Mouse (Mus musculus) telencephalon, adult 2 months (tissue): ENCODE data around the gene Wdr74.
A peak's percentile ranks its signal among the peaks of the same experiment; 100 is the strongest.
"Not testable (repeated sequence)": the region's sequence is repeated elsewhere in the genome, so short reads cannot be mapped to it uniquely, and the experiment has no call there.

ENCODE experiments used
- DNase-seq: peaks from one replicate; pipeline ENCODE4 v3.0.0-alpha.2; 2011; ENCODE audit warnings: low read depth, low spot score

Wdr74 gene

DNA sequence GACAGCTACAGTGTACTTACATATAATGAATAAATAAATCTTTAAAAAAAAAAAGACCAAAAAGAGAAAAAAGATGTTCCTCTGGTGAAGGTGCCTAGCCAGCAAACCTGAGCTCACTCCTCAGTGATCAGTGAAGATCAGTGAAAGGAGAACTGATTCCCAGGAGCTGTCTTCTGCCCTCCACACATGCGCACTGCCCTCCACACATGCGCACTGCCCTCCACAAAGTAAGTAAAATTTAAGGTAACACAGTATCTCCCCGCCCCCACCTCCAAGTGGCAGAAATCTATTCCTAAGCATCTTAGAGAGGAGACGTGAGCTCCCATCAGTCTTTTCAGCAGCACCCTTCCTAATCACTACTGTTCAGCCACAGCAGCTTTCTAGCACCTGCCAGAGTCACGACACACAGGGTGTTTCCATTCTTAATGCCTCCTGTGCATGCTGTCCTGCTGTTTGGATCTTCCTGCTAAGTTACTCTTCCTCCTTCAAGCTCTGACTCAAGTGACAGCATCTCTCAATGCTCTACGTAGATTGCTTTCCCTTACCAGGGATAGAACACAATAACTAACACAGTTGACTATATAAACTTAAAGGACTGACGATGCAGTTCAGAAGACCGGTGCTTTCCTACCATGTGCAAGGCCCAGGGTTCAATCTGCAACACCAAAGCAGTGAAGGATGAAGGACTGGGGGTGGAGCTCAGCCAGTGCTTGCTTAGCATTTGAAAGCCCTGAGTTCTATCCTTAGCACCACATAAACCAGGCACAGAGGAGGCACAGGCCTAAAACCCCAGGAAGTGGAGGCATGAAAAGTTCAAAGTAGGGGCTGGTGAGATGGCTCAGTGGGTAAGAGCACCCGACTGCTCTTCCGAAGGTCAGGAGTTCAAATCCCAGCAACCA, 19.5 kb upstream of the Wdr74 start:
- DNase-seq: no peak

DNA sequence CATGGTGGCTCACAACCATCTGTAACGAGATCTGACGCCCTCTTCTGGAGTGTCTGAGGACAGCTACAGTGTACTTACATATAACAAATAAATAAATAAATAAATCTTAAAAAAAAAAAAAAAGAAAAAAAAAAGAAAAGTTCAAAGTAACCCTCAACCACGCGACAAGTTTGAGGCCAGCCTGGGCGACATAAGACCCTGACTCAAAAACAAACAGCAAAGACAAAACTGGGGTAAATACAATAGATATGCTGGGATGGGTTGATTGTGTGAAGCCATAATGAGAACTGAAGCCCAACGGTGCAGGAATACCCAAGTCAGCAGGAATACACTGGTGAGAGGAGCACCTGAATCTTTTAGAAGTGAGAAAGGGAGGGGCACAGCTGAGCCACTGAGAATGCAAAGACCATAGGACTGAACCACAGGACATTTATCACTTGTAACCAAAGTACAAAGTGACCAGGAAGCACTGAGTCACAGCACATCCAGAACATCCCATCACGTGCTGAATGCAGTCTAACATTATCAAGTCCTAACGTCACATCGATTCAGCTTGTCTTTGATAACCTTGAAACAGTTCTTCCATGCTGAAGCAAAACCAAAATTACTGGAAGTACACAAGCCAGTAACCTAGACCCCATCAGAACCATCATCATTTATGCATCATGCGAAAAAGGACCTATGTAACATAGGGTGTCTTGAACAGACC, 18.7 kb upstream of the Wdr74 start:
- DNase-seq: no peak

DNA sequence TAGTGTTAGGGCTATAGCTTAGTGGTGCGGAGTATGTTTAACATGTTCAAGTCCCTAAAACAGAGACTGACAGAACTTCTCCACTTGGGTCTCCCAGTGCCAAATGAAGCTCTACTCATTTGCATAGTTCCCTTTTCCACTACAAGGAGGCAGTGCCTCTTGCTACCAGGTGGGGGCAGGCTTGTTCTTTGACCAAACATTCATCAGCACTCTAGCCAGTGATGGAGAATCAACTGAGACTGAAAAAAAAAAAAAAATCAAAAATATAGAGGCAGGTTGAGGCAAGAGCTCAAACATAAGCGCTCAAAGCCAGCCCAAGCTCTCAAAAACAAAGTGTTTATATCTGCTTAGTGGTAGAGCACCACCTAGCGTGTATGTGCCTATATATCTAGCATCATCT, 17.3 kb upstream of the Wdr74 start:
- DNase-seq: no peak

DNA sequence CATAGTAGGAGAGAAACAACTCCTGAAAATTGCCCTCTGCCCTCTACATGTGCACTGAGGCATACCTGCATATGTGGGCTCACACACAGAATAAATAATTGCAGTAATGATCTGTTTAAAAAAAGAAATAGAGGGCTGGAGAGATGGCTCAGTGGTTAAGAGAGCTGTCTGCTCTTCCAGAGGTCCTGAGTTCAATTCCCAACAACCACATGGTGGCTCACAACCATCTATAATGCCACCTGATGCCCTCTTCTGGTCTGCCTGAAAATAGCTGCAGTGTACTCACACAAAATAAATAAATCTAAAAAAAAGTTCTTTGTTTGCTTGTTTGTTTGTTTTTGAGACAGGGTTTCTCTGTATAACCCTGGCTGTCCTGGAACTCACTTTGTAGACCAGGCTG, 16.6 kb upstream of the Wdr74 start:
- not testable (repeated sequence) for DNase-seq

DNA sequence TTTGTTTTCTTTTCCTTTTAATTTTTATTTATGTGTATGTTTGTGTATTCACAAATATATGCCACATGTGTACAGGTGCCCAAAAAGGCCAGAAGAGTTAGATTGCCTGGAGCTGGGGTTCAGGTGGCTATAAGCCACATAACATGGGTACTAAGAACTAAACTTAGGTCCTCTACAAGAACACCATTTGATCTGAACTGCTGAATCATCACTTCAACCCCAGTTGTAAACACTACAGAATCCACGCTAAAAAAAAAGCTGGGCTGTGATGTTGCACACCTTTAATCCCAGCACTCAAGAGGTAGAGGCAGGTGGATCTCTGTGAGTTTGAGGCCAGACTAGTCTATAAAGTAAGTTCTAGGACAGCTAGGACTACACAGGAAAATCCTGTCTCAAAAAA, 14.2 kb upstream of the Wdr74 start:
- DNase-seq: no peak

DNA sequence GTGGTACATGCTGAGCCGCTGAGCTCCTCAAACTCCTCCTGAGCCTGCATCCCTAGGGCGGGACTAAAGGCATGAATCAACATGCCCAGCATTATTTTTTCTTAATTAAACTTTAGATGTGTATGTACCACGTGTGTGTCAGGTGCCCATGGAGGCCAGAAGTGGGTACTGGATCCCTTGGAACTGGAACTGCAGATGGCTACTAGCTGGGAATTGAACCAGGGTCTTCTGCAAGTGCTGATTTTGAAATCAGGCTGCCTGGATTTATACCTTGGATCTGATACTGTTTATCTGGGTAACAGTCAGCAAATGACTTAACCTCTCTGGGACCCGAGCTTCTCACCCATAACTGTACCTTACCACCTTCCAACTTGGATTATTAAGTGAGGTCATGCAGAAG, 13.6 kb upstream of the Wdr74 start:
- DNase-seq: no peak

DNA sequence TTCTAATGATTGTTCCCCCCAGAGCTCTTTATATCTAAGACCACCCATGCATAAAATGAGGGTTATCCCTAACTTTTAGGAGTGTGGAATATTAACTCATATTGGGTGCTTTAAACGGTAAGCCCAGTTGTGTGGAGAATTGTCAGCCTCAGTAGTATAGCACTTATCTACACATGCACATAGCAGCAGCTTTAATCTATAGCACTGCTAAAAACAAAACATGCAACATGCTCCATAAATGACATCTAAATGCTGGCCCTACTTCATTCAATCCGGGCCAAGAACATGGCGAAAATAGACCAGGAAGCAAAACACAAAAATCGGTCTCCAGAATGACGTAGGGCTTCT, 13.1 kb upstream of the Wdr74 start:
- no peak for DNase-seq

DNA sequence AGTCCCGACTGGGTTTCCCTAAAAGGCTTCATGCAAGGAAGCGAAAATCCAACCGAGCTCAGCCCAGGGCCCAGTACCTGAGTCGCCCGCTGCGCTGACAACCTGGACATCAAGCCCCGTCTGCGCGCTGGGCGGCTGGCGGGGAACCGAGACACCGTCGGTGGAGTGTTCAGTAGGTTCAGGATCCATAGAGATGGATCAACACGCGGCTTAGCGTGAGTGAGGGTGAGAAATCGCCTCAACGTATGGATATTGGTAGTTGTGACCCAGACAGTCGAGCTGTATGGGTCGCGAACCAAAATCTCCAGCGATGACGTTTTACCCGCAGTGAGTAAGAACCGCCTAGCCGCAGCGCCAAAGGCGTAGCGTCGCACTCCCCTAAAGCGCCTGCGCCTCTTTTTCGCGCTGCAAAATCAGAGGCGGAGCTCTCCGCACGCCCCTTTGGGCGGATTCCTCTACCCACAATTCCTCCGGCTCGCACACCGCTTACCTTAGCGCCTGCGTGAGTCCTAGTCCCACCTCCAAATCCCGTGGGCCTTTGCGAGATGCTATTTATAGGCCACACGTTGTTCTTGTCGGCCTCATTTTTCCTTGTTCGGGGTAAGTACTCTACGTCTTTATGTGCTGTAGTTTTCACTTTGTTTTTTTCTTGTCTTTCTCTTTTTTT, 12.6 kb upstream of the Wdr74 start, which contains the start of gene Slc3a2:
Gene Slc3a2, minus strand, starts transcription at position 463 of the 667 bp plus-strand sequence.
- DNase-seq: peak; percentile 99

DNA sequence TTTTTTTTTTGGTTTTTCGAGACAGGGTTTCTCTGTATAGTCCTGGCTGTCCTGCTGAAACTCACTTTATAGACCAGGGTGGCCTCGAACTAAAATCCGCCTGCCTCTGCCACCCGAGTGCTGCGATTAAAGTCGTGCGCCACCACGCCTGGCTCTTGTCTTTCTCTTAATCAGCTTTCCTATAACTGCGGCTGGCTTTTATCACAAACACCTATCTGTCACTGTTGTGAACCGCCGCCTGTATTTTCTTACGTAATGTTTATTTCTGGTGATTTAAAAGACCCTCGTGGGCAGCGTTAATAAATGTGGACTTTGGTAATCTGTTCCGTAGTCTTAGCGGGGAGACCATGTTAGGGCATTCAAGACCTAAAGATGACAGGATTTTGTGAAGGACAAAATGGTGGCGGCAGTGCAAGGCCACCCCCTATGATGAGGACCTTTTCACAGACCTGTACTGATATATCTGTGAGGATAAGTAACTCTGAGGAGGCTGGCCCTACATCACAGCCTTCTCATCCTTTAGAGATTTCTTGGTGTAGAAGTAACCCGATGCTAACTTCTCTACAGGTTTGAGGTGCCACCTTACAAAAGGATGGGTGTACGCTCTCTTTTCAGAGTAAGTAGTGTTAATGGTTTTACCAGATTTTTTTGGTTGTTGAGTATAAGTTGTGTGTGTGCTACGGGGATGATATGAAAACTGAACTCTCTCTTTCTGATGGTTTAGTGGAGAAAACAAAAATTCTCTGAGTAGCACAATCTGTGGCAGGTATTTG, 11.9 kb upstream of the Wdr74 start:
- DNase-seq: no peak

DNA sequence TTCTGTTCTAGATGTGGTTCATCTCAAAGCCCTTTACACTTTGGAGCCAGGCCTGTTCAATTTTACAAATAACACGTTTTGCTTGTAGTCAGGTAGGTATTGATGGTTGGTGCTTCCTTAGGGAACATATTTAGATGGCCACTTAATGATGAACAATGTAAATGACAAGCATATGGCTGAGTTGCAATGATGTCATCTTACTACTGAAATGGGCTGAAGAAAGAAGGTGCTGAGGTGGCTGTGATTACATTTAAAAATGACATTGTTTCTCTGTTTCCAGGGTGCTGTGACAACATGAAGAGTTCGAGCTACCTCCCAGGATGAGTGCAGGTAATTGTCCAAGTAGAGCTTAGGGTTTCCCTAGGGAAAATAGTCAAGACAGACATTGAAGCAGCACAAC, 11.2 kb upstream of the Wdr74 start:
- DNase-seq: no peak

DNA sequence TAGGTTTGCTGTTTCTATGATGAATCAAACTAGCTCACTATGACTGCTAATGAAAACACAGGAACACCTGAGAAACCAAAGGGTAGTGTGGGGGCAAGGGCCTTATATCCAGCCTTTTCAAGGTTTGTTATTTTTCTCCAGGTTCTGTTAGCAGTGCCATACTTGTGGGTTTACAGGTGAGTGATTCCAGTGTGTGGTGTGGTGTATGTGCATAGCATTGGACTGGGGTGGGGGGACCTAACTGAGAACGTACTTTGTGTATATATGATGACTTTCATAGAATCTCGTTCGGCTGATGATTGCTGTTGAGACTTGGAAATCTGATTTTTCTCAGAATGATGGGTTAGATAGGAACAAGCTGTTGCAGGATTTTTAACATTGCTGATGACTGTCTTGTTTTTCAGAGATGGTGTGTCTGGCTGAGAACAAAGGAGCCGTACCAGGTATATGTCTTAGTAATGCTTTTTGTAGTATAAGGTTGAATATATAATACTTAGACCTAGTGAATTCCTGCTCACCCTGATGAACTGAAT, 10.5 kb upstream of the Wdr74 start:
- DNase-seq: no peak

DNA sequence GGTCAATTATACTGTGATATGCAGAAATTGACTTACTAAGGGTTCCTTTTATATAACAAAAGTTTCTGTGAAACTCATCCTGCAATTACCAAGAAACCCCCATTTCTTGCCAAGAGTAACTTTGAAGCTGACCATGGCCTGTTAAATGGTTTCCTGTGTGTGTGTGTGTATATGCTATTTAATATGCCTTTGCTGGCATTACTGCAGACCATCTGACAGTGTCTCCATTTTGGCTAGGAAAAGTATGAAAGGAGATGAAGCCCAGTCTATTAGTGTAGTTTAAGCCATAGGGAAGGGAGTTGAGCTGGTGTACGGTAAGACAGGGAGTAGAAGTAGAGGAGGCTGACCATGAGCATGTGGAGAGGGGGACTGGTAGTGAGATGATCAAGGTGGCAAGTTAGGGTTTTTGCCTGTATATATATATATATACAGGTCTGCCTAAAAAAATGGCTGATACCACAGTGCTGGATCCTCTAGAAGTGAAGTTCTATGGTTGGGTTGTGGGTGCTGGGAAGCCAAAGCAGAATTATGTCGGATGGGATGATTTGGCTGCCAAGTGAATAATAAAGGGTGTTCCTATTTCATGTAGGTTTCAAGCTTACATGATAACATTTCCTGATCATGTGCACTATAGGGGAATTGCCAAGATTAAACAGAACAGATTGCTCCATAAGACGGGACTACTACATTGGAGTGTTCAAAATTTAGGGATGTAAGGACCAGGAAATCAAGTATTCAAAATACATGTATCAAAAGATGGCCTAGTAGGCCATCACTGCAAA, 8.8 kb upstream of the Wdr74 start:
- no peak for DNase-seq

DNA sequence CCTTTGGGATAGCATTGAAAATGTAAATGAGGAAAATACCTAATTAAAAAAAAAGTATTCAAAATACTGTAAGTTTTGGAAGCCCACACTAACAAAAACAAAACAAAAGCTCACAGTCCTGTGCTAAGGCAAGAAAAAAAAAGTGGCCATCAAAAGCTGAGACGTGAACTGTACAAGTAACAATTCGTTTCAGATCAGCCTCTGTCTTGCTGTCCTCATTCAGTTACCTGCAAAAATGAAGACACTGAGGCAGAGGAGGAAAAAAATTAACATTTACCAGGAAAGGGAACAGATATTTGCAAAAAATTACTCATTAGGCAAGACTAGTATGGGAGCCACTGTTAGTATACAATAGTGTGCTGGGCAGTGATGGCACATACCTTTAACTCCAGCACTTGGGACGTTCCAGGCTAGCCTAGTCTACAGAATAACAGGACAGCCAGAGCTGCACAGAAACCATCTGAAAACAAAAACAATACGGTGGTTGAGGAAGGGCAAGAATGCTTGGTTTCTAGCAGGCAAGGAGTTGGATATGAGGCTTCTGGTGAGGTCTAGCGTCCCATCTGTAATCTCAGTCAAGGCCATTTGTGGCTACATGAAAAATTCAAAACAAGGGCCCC, 8.0 kb upstream of the Wdr74 start:
- DNase-seq: no peak

DNA sequence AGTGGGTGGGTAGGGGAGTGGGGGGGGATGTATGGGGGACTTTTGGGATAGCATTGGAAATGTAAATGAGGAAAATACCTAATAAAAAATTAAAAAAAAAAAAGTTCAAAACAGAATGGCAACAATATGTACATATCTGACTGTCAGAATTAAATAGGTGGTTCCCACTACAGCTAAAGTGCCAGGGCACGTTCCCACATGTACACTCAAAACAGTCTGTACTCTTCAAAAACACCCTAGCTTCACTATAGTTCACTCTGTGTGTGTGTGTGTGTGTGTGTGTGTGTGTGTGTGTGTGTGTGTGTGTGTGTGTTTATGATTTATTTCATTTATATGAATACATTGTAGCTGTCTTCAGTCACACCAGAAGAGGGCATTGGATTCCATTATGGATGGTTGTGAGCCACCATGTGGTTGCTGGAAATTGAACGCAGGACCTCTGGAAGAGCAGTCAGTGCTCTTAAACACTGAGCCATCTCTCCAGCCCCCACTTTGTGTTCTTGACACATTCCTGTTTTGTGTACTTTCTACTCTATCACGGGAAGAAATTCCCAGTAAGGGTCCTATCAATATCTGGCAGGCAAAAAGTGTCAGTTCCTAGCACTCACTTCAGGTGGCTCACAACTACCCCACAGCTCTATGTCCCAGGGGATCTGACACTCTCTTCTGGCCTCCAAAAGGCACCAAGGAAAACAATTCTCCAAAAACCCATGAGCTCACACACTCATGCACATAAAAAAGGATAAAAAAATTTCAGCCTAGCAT, 7.1 kb upstream of the Wdr74 start:
- not testable (repeated sequence) for DNase-seq

DNA sequence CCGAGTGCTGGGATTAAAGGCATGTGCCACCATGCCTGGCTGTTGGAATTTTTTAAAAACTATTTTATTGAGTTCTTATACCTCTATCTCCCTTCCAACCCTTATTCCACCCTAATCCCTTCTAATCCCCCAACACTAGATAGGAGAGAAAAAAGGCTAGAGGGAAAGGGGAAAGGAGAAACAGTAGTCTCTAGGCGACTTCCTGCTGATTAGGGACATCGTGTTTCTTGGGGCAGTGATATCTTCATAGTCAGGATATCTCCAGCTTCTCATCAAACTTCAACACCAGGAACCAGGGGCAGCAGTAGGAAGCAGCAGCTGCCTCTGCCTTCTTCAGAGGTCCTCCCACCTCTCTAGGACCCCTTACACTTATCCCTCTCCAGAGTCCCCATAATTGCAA, 1.3 kb upstream of the Wdr74 start:
- DNase-seq: no peak

DNA sequence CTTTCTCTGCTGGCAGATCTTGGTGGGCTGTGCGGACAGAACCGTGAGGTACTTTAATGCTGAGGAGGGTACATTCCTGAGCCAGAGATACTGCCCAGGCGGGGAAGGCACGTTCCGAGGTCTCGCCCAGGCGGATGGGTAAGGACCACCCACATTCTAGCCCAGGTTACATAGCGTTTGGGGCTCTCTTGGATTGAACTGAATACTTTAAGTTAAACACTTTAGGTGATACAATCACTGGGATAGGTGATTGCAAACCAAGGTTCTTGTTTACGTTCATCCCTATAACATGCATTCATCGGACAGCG, 487 bp downstream of the Wdr74 start:
- DNase-seq: no peak

DNA sequence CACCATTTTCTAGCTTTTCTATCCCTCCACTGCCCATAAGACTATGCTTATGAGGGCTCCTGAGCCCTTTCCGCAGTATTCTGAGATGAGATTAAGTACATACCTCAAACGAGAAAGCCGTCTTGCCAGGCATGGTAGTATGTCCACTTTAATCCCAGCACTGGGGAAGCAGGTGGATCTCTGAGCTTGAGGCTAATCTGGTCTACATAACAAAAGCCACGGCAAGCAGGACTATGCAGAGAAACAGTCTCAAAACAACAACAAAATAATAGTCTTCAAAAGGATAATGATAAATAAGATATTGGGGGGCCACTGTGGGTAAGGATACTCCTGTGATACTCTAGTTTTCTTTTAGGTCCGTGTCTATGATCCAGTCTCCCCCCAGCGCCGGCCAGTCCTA, 3.3 kb downstream of the Wdr74 start:
- no peak for DNase-seq

DNA sequence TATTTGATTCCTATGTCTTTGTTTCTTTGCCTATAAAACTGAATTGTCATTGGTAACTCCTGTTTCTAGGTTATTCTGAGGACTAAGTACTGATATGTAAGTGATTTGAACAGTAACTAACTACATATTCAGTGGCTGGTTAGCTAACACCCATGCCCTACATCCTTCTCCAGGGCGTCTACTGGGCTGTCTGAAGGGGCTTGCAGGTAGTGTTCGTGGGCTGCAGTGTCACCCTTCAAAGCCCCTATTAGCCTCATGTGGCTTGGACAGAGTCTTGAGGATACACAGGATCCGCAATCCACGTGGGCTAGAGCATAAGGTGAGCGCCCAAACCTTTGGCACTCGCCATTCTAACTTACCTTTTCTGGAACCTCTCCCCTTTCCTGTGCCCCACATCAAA, 4.0 kb downstream of the Wdr74 start:
- no peak for DNase-seq

DNA sequence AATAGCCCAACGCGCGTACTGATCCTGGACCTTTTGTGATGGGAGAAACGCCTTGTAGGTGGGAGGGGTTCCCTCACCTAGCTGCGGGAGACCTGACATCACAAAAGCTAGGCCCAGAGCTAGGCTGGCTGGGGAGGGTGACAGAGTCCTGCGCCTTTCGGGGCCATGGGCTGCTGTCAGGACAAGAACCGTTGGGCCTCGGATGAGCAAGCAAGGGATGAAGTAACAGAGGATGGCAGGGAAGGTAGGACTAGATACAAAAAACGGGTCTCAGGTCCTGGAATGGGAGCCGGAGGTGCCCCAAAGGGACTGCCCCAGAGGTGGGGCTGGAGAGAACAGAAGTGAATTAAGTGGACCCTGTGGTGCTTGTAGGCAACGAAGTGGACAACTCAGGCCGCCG, 5.0 kb downstream of the Wdr74 start, which contains the start of gene 1700092M07Rik:
Gene 1700092M07Rik, plus strand, starts transcription at position 116 of the 400 bp plus-strand sequence.
- DNase-seq: no peak
